Mouse (Mus musculus): ENCODE data around the gene Dnttip1. TPM values are rescaled to one million over a fixed set of nuclear protein-coding genes. Genes with fewer than 3 reads are reported as not detected.

The Dnttip1 gene
- polyA plus RNA-seq, 1 experiment from 2014 or later, result 55.0 TPM

DNA sequence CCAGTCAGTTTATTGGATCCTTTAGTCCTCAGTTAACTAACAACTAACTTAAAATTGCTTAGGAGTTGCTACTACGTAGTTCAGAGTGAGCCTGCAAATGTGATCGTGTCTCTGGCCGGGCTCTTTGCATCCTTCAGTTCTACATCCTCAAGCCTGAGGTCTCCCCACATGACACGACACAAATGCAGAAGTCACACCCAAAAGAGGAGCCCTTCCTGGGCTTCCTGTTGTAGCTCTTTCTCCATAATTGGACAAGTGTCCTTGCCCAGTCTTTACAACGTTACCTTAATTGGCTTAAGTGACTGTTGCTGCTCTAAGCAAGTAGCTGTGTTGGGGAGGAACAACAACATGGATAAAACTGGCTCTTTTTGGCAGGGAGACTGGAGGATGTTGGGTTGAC lies 69.6 kb downstream of the Dnttip1 start:
- H3K4me3 ChIP-seq, result no peak overlapping the region
- peaks cover 19% of the 10 kb centered on the region for H3K4me1 ChIP-seq
- H3K36me3 ChIP-seq, result peaks cover 10% of the 10 kb centered on the region
- 76% methylated on average over 5 of the region's 5 CpGs for WGBS
- ATAC-seq (ENCODE audit: extremely low read depth, insufficient number of reproducible peaks, low FRiP score, low TSS enrichment), result no peak
- H3K4me2 ChIP-seq, result no peak overlapping the region
- H3K27ac ChIP-seq (replicated peaks), result no peak overlapping the region
- H3K9me3 ChIP-seq, result no peaks in the 10 kb centered on the region
- no peaks in the 10 kb centered on the region for H3K27me3 ChIP-seq (replicated peaks)
- no peak overlapping the region for H3K9ac ChIP-seq

GRCm38 (mm10) chr2:164815821-164816220 lies 70.0 kb downstream of the Dnttip1 start:
- Histone ChIP-seq H3K9me3 (no peaks in the 10 kb centered on the region), H3K27ac (replicated peaks) (no peak overlapping the region), H3K4me3 (no peak overlapping the region), H3K9ac (no peak overlapping the region), H3K4me1 (peaks cover 19% of the 10 kb centered on the region), H3K4me2 (0 out of 2 replicates have a peak overlapping the region, but pooled peaks have one; percentile 18), H3K36me3 (peaks cover 15% of the 10 kb centered on the region), H3K27me3 (replicated peaks) (no peaks in the 10 kb centered on the region)
- ATAC-seq (ENCODE audit: extremely low read depth, insufficient number of reproducible peaks, low FRiP score, low TSS enrichment), result no peak
- 52% methylated on average over 8 of the region's 8 CpGs for WGBS

GRCm38 (mm10) chr2:164817206-164817605 lies 71.4 kb downstream of the Dnttip1 start:
- Histone ChIP-seq H3K9ac (0 out of 2 replicates have a peak overlapping the region, but pooled peaks have one; percentile 19), H3K27ac (replicated peaks) (peak overlapping the region; percentile 25), H3K4me1 (peaks cover 20% of the 10 kb centered on the region), H3K9me3 (no peaks in the 10 kb centered on the region), H3K4me2 (no peak overlapping the region), H3K36me3 (peaks cover 25% of the 10 kb centered on the region), H3K27me3 (replicated peaks) (no peaks in the 10 kb centered on the region), H3K4me3 (no peak overlapping the region)
- 52% methylated on average over 6 of the region's 6 CpGs for WGBS
- no peak for ATAC-seq (ENCODE audit: extremely low read depth, insufficient number of reproducible peaks, low FRiP score, low TSS enrichment)

- H3K4me1 ChIP-seq, result peaks cover 24% of the 10 kb centered on the region
- ATAC-seq (ENCODE audit: extremely low read depth, insufficient number of reproducible peaks, low FRiP score, low TSS enrichment), result no peak
- peak overlapping the region; percentile 25 for H3K27ac ChIP-seq (replicated peaks)
- no peak overlapping the region for H3K4me2 ChIP-seq
- H3K9ac ChIP-seq, result no peak overlapping the region
- H3K9me3 ChIP-seq, result no peaks in the 10 kb centered on the region
- 58% methylated on average over 5 of the region's 5 CpGs for WGBS
- H3K36me3 ChIP-seq, result peaks cover 25% of the 10 kb centered on the region
- no peak overlapping the region for H3K4me3 ChIP-seq
- no peaks in the 10 kb centered on the region for H3K27me3 ChIP-seq (replicated peaks)
These were observed 71.9 kb downstream of the Dnttip1 start for GRCm38 (mm10) chr2:164817703-164818102.

Other genes starting within 250 kb of the Dnttip1 start
- 53.0 and 54.5 TPM in 2 replicates for gene Pigt, start 248.5 kb upstream of the Dnttip1 start, polyA plus RNA-seq (2015; fragmentation: Nextera tagmentation; extraction: Ambion mirVana)
- 11.1 and 12.7 TPM in 2 replicates for gene Wfdc2, start 183.6 kb upstream of the Dnttip1 start, polyA plus RNA-seq (2015; fragmentation: Nextera tagmentation; extraction: Ambion mirVana)
- gene Spint3, start 172.5 kb upstream of the Dnttip1 start, polyA plus RNA-seq (2015; fragmentation: Nextera tagmentation; extraction: Ambion mirVana), result not detected in 2 replicates
- 0.44 TPM in 1 of 2 replicates, not detected in the other for gene Wfdc6a, start 160.5 kb upstream of the Dnttip1 start, polyA plus RNA-seq (2015; fragmentation: Nextera tagmentation; extraction: Ambion mirVana)
- gene Eppin, start 152.4 kb upstream of the Dnttip1 start, polyA plus RNA-seq (2015; fragmentation: Nextera tagmentation; extraction: Ambion mirVana), result not detected in 2 replicates
- gene Wfdc6b, start 132.5 kb upstream of the Dnttip1 start, polyA plus RNA-seq (2015; fragmentation: Nextera tagmentation; extraction: Ambion mirVana), result not detected in 2 replicates
- not detected in 2 replicates for gene Wfdc8, start 132.4 kb upstream of the Dnttip1 start, polyA plus RNA-seq (2015; fragmentation: Nextera tagmentation; extraction: Ambion mirVana)
- not detected in 2 replicates for gene Wfdc16, start 107.2 kb upstream of the Dnttip1 start, polyA plus RNA-seq (2015; fragmentation: Nextera tagmentation; extraction: Ambion mirVana)
- not detected in 2 replicates for gene Wfdc10, start 89.9 kb upstream of the Dnttip1 start, polyA plus RNA-seq (2015; fragmentation: Nextera tagmentation; extraction: Ambion mirVana)
- not detected in 2 replicates for gene Wfdc9, start 89.4 kb upstream of the Dnttip1 start, polyA plus RNA-seq (2015; fragmentation: Nextera tagmentation; extraction: Ambion mirVana)
- gene Wfdc11, start 71.9 kb upstream of the Dnttip1 start, polyA plus RNA-seq (2015; fragmentation: Nextera tagmentation; extraction: Ambion mirVana), result not detected in 2 replicates
- not detected in 2 replicates for gene Wfdc13, start 60.9 kb upstream of the Dnttip1 start, polyA plus RNA-seq (2015; fragmentation: Nextera tagmentation; extraction: Ambion mirVana)
- gene Spint4, start 47.5 kb upstream of the Dnttip1 start, polyA plus RNA-seq (2015; fragmentation: Nextera tagmentation; extraction: Ambion mirVana), result not detected in 2 replicates
- gene Spint5, start 30.7 kb upstream of the Dnttip1 start, polyA plus RNA-seq (2015; fragmentation: Nextera tagmentation; extraction: Ambion mirVana), result not detected in 2 replicates
- 0.27 and 0.28 TPM in 2 replicates for gene Wfdc3, start 52 bp upstream of the Dnttip1 start, polyA plus RNA-seq (2015; fragmentation: Nextera tagmentation; extraction: Ambion mirVana)
- 434 and 464 TPM in 2 replicates for gene Ube2c, start 23.9 kb downstream of the Dnttip1 start, polyA plus RNA-seq (2015; fragmentation: Nextera tagmentation; extraction: Ambion mirVana)
- 1.0 and 3.8 TPM in 2 replicates for gene Tnnc2, start 34.0 kb downstream of the Dnttip1 start, polyA plus RNA-seq (2015; fragmentation: Nextera tagmentation; extraction: Ambion mirVana)
- gene Snx21, start 39.8 kb downstream of the Dnttip1 start, polyA plus RNA-seq (2015; fragmentation: Nextera tagmentation; extraction: Ambion mirVana), result 26.7 and 31.8 TPM in 2 replicates
- gene Acot8, start 58.9 kb downstream of the Dnttip1 start, polyA plus RNA-seq (2015; fragmentation: Nextera tagmentation; extraction: Ambion mirVana), result 12.0 and 18.0 TPM in 2 replicates
- gene Zswim3, start 59.1 kb downstream of the Dnttip1 start, polyA plus RNA-seq (2015; fragmentation: Nextera tagmentation; extraction: Ambion mirVana), result 5.0 and 5.4 TPM in 2 replicates
- 8.7 and 9.0 TPM in 2 replicates for gene Zswim1, start 76.7 kb downstream of the Dnttip1 start, polyA plus RNA-seq (2015; fragmentation: Nextera tagmentation; extraction: Ambion mirVana)
- gene Spata25, start 82.6 kb downstream of the Dnttip1 start, polyA plus RNA-seq (2015; fragmentation: Nextera tagmentation; extraction: Ambion mirVana), result not detected in 2 replicates
- gene Ctsa, start 86.9 kb downstream of the Dnttip1 start, polyA plus RNA-seq (2015; fragmentation: Nextera tagmentation; extraction: Ambion mirVana), result 171 and 180 TPM in 2 replicates
- gene Neurl2, start 87.5 kb downstream of the Dnttip1 start, polyA plus RNA-seq (2015; fragmentation: Nextera tagmentation; extraction: Ambion mirVana), result 44.5 and 46.7 TPM in 2 replicates
- gene Pltp, start 111.7 kb downstream of the Dnttip1 start, polyA plus RNA-seq (2015; fragmentation: Nextera tagmentation; extraction: Ambion mirVana), result 11.8 and 14.9 TPM in 2 replicates
- gene Pcif1, start 133.3 kb downstream of the Dnttip1 start, polyA plus RNA-seq (2015; fragmentation: Nextera tagmentation; extraction: Ambion mirVana), result 56.0 and 63.1 TPM in 2 replicates
- 8.8 and 9.2 TPM in 2 replicates for gene Zfp335, start 165.8 kb downstream of the Dnttip1 start, polyA plus RNA-seq (2015; fragmentation: Nextera tagmentation; extraction: Ambion mirVana)
- 0.33 and 0.36 TPM in 2 replicates for gene Mmp9, start 194.8 kb downstream of the Dnttip1 start, polyA plus RNA-seq (2015; fragmentation: Nextera tagmentation; extraction: Ambion mirVana)
- gene Slc12a5, start 214.8 kb downstream of the Dnttip1 start, polyA plus RNA-seq (2015; fragmentation: Nextera tagmentation; extraction: Ambion mirVana), result 0.42 and 0.56 TPM in 2 replicates